Mouse (Mus musculus) thymus, postnatal 36 days (tissue): ENCODE data around the gene Snap23.
"Not testable (repeated sequence)": the region's sequence is repeated elsewhere in the genome, so short reads cannot be mapped to it uniquely, and the experiment has no call there.

ENCODE experiments used
- DNase-seq, 2 experiments: peaks; one replicate each; pipeline ENCODE4 v3.0.0; 2022; ENCODE audit warnings: mixed read lengths in 2 of 2

Snap23 gene

GRCm38 (mm10) chr2:120566886-120567797 is at the start of gene Snap23:
Snap23 (plus strand) TSS chr2:120567671.
- peak; percentile 88 to 91 for DNase-seq

- no peak for DNase-seq
Observed at GRCm38 (mm10) chr2:120518547-120519210, 48.8 kb upstream of the Snap23 start.

GRCm38 (mm10) chr2:120526771-120527170 is 40.7 kb upstream of the Snap23 start:
- no peak for DNase-seq

- DNase-seq, result no peak
Observed at GRCm38 (mm10) chr2:120529531-120529930, 37.9 kb upstream of the Snap23 start.

GRCm38 (mm10) chr2:120531223-120531622 is 36.2 kb upstream of the Snap23 start:
- no peak for DNase-seq

- DNase-seq, result no peak
Observed at GRCm38 (mm10) chr2:120539333-120539732, 28.1 kb upstream of the Snap23 start.

- no peak for DNase-seq
Observed at GRCm38 (mm10) chr2:120539778-120540208, 27.7 kb upstream of the Snap23 start.

- no peak for DNase-seq
Observed at GRCm38 (mm10) chr2:120544732-120545131, 22.7 kb upstream of the Snap23 start.

GRCm38 (mm10) chr2:120556868-120557267 is 10.6 kb upstream of the Snap23 start:
- DNase-seq, result no peak

- no peak for DNase-seq
Observed at GRCm38 (mm10) chr2:120558813-120559212, 8.7 kb upstream of the Snap23 start.

GRCm38 (mm10) chr2:120561524-120561923 is 5.9 kb upstream of the Snap23 start:
- DNase-seq, result no peak

- no peak for DNase-seq
Observed at GRCm38 (mm10) chr2:120562859-120563234, 4.6 kb upstream of the Snap23 start.

GRCm38 (mm10) chr2:120563235-120563990 is 4.1 kb upstream of the Snap23 start, which contains the start of gene Zfp106:
Zfp106 (minus strand) TSS chr2:120563843.
- DNase-seq, result peak; percentile 87 to 88

- not testable (repeated sequence) for DNase-seq
Observed at GRCm38 (mm10) chr2:120564548-120565188, 2.8 kb upstream of the Snap23 start.

- DNase-seq, result no peak
Observed at GRCm38 (mm10) chr2:120565363-120565762, 2.1 kb upstream of the Snap23 start.

- no peak for DNase-seq
Observed at GRCm38 (mm10) chr2:120567798-120568320, 388 bp downstream of the Snap23 start.

- DNase-seq, result no peak
Observed at GRCm38 (mm10) chr2:120571081-120571480, 3.6 kb downstream of the Snap23 start.

GRCm38 (mm10) chr2:120572161-120572560 is 4.7 kb downstream of the Snap23 start:
- DNase-seq, result not testable (repeated sequence)

- no peak for DNase-seq
Observed at GRCm38 (mm10) chr2:120575121-120575520, 7.7 kb downstream of the Snap23 start.

- DNase-seq, result no peak
Observed at GRCm38 (mm10) chr2:120575978-120576377, 8.5 kb downstream of the Snap23 start.

- no peak for DNase-seq
Observed at GRCm38 (mm10) chr2:120577799-120578198, 10.3 kb downstream of the Snap23 start.

- DNase-seq, result no peak
Observed at GRCm38 (mm10) chr2:120578286-120578685, 10.8 kb downstream of the Snap23 start.
